ENCODE assay signal across 10 mouse cellular contexts in the genomic region with DNA sequence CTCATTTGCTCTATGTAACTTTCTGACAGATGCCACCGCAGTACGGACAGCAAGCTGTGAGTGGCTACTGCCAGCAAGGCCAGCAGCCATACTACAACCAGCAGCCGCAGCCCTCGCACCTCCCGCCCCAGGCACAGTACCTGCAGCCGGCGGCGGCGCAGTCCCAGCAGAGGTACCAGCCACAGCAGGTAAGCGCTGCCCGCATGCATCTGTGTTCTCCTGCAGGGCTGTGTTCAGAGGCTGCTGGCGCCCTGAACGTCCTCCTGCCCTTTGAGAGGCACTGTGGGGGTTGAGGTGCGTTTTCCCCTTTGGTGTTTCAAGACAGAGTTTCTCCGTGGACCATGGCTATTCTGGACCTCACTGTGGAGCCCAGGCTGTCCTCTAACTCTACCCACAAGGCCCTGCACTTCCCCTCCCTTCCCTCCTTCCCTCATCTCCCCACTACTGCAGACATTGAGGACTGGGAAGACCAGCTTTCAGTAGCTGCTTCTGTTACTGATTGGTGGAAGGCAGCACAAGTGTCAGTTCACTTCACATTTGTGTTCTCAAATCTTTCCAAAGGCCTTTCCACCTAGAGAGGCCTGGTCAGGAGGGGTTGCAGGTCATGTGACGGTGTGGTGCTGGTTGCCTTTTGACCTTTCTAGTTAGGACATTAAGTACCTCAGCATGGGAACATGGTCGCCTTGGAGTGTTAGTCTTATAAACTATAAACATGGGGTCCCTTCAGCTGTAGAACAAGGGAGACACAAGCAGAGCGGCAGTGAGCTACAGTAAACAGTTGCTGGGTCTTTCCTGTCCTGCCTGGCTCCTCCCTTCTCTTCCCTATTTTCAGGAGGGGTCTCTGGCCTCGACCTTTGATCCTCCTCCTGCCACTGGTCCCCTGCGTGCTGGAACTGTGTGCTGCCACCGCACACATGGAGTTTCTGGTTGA.
A peak's percentile ranks its signal among the peaks of the same experiment; 100 is the strongest.
DNase-seq lines count a peak whose midpoint lies in the region; ATAC-seq and TF ChIP-seq lines count a peak whose summit lies in the region.
"Had no signal": no experiment of that assay in that cellular context is flagged by ENCODE, and none has a peak within 500 bp of the region (broad histone marks: within the 10 kb centered on the region; RNA-seq: fewer than 3 reads in every experiment).

No protein-coding gene starts in this region.

- H3K4me2 ChIP-seq in hindbrain, embryonic 12.5 days (replicated peaks), result no peak overlapping the region
- no peak overlapping the region for H3K4me2 ChIP-seq in hindbrain, postnatal 0 days (ENCODE audit: low read depth, low read length)
- peak overlapping the region; percentile 68 for H3K4me2 ChIP-seq in liver, embryonic 13.5 days

- peaks cover 3% of the 10 kb centered on the region; the same call in 1 of the 2 replicates for H3K36me3 ChIP-seq in hindbrain, embryonic 12.5 days
- H3K36me3 ChIP-seq in hindbrain, postnatal 0 days (ENCODE audit: insufficient read depth, low read length), result no peaks in the 10 kb centered on the region
- no peaks in the 10 kb centered on the region for H3K36me3 ChIP-seq in ES-Bruce4 (ENCODE audit: control insufficient read depth, insufficient read depth, low read length, poor library complexity, severe bottlenecking)
- H3K36me3 ChIP-seq in liver, embryonic 13.5 days, result no peaks in the 10 kb centered on the region

- no peak for TF ChIP-seq EP300 in ES-Bruce4 (IDR thresholded peaks at IDR 0.05; ENCODE audit: insufficient read depth, low read depth, low read length)

- no peak for DNase-seq in hindbrain, postnatal 0 days (ENCODE audit: low spot score)
- DNase-seq in R1 (ENCODE audit: low read depth, low spot score), result peak; percentile 17
- no peak for DNase-seq in liver, embryonic 13.5 days
- DNase-seq in right cerebral cortex, adult 2 months (ENCODE audit: low spot score in 2 of 2), result no peak
- DNase-seq in right cerebral cortex, postnatal 10 days (ENCODE audit: low spot score in 2 of 2), result no peak
- DNase-seq: heart, postnatal 10 days; retina, postnatal 1 day had no signal

- no peaks in the 10 kb centered on the region for H3K27me3 ChIP-seq in hindbrain, embryonic 12.5 days
- H3K27me3 ChIP-seq in hindbrain, postnatal 0 days (ENCODE audit: insufficient read depth, low read length), result no peaks in the 10 kb centered on the region
- no peaks in the 10 kb centered on the region for H3K27me3 ChIP-seq in ES-Bruce4 (ENCODE audit: control insufficient read depth, insufficient read depth, low read length, poor library complexity, severe bottlenecking)
- no peaks in the 10 kb centered on the region for H3K27me3 ChIP-seq in liver, embryonic 13.5 days

- H3K9me3 ChIP-seq in hindbrain, embryonic 12.5 days (replicated peaks), result no peaks in the 10 kb centered on the region
- no peaks in the 10 kb centered on the region for H3K9me3 ChIP-seq in hindbrain, postnatal 0 days (ENCODE audit: low read length)
- no peaks in the 10 kb centered on the region for H3K9me3 ChIP-seq in ES-Bruce4 (replicated peaks; ENCODE audit: control insufficient read depth, insufficient read depth, low read length, poor library complexity, severe bottlenecking)
- H3K9me3 ChIP-seq in liver, embryonic 13.5 days (replicated peaks), result no peaks in the 10 kb centered on the region

- no peak for TF ChIP-seq CTCF in hindbrain, postnatal 0 days (IDR thresholded peaks at IDR 0.05; ENCODE audit: low read depth)
- no peak for TF ChIP-seq CTCF in ES-Bruce4 (IDR thresholded peaks at IDR 0.05; ENCODE audit: low read depth, low read length)

- WGBS in hindbrain, embryonic 12.5 days, result 70% methylated on average over 21 of the region's 21 CpGs
- 71% methylated on average over 21 of the region's 21 CpGs for WGBS in hindbrain, postnatal 0 days
- WGBS in liver, embryonic 13.5 days (ENCODE audit: insufficient replicate concordance), result 53% methylated on average over 21 of the region's 21 CpGs

- no peak for TF ChIP-seq POLR2A in ES-Bruce4 (IDR thresholded peaks at IDR 0.05; ENCODE audit: insufficient read depth, low read length)

- peaks cover 46% of the 10 kb centered on the region for H3K4me1 ChIP-seq in hindbrain, embryonic 12.5 days
- peaks cover 5% of the 10 kb centered on the region; the same call in 1 of the 2 replicates for H3K4me1 ChIP-seq in hindbrain, postnatal 0 days (ENCODE audit: insufficient read depth, low read length)
- peaks cover 6% of the 10 kb centered on the region for H3K4me1 ChIP-seq in ES-Bruce4 (ENCODE audit: control insufficient read depth, insufficient read depth, low read length)
- H3K4me1 ChIP-seq in liver, embryonic 13.5 days (replicated peaks), result peaks cover 98% of the 10 kb centered on the region

- ATAC-seq in hindbrain, embryonic 12.5 days (ENCODE audit: low FRiP score), result no peak
- no peak for ATAC-seq in hindbrain, postnatal 0 days
- no peak for ATAC-seq in liver, embryonic 13.5 days (ENCODE audit: low read depth)

- no peak overlapping the region for H3K4me3 ChIP-seq in hindbrain, embryonic 12.5 days
- H3K4me3 ChIP-seq in hindbrain, postnatal 0 days (ENCODE audit: low read length), result no peak overlapping the region
- H3K4me3 ChIP-seq in ES-Bruce4 (ENCODE audit: low read depth, low read length), result peak overlapping the region; percentile 9
- H3K4me3 ChIP-seq in liver, embryonic 13.5 days (replicated peaks), result no peak overlapping the region

- H3K9ac ChIP-seq in hindbrain, embryonic 12.5 days, result no peak overlapping the region
- no peak overlapping the region for H3K9ac ChIP-seq in hindbrain, postnatal 0 days (replicated peaks; ENCODE audit: low read length)
- no peak overlapping the region for H3K9ac ChIP-seq in ES-Bruce4 (ENCODE audit: low read depth, poor library complexity, severe bottlenecking)
- peak overlapping the region; percentile 68 for H3K9ac ChIP-seq in liver, embryonic 13.5 days

- H3K27ac ChIP-seq in hindbrain, embryonic 12.5 days, result peak overlapping the region; percentile 44; the same call in 1 of the 2 replicates
- H3K27ac ChIP-seq in hindbrain, postnatal 0 days, result no peak overlapping the region
- no peak overlapping the region for H3K27ac ChIP-seq in ES-Bruce4 (ENCODE audit: insufficient read depth, low read length)
- H3K27ac ChIP-seq in liver, embryonic 13.5 days, result peak overlapping the region; percentile 97
- H3K27ac ChIP-seq: macrophage had no signal

Comparison
In these comparisons a context has a peak if more than half of its experiments do, and no peak if none do; other contexts are left out.
1. H3K27ac ChIP-seq: peak in hindbrain, embryonic 12.5 days (single experiment) and liver, embryonic 13.5 days (single experiment); none in hindbrain, postnatal 0 days (single experiment) and ES-Bruce4 (single experiment).